Mouse (Mus musculus): ENCODE results near the gene Vwa8.
"Not testable (repeated sequence)": the region's sequence is repeated elsewhere in the genome, so short reads cannot be mapped to it uniquely, and the experiment has no call there.

Gene Vwa8

GRCm38 (mm10) chr14:78881563-78881962, 32.7 kb downstream of the Vwa8 start:
- DNase-seq (ENCODE audit: low read depth, low spot score), result no peak

GRCm38 (mm10) chr14:78885915-78886534, 37.2 kb downstream of the Vwa8 start:
- no peak for DNase-seq (ENCODE audit: low read depth, low spot score)

GRCm38 (mm10) chr14:78886566-78887234, 37.8 kb downstream of the Vwa8 start:
- DNase-seq (ENCODE audit: low read depth, low spot score), result no peak

- not testable (repeated sequence) for DNase-seq (ENCODE audit: low read depth, low spot score)
Measured at GRCm38 (mm10) chr14:78887494-78887893, 38.6 kb downstream of the Vwa8 start.

GRCm38 (mm10) chr14:78895496-78895895, 46.6 kb downstream of the Vwa8 start:
- no peak for DNase-seq (ENCODE audit: low read depth, low spot score)

GRCm38 (mm10) chr14:78896252-78896651, 47.4 kb downstream of the Vwa8 start:
- no peak for DNase-seq (ENCODE audit: low read depth, low spot score)

GRCm38 (mm10) chr14:78900770-78901169, 51.9 kb downstream of the Vwa8 start:
- DNase-seq (ENCODE audit: low read depth, low spot score), result no peak

GRCm38 (mm10) chr14:78908205-78908863, 59.5 kb downstream of the Vwa8 start:
- DNase-seq (ENCODE audit: low read depth, low spot score), result no peak

- DNase-seq (ENCODE audit: low read depth, low spot score), result no peak
Measured at GRCm38 (mm10) chr14:78912076-78912475, 63.2 kb downstream of the Vwa8 start.

- no peak for DNase-seq (ENCODE audit: low read depth, low spot score)
Measured at GRCm38 (mm10) chr14:78914180-78914579, 65.3 kb downstream of the Vwa8 start.

GRCm38 (mm10) chr14:78916691-78917090, 67.8 kb downstream of the Vwa8 start:
- no peak for DNase-seq (ENCODE audit: low read depth, low spot score)

- DNase-seq (ENCODE audit: low read depth, low spot score), result no peak
Measured at GRCm38 (mm10) chr14:78921219-78921618, 72.4 kb downstream of the Vwa8 start.

GRCm38 (mm10) chr14:78923631-78924030, 74.8 kb downstream of the Vwa8 start:
- no peak for DNase-seq (ENCODE audit: low read depth, low spot score)

GRCm38 (mm10) chr14:78924755-78925537, 76.1 kb downstream of the Vwa8 start:
- DNase-seq (ENCODE audit: low read depth, low spot score), result no peak

- no peak for DNase-seq (ENCODE audit: low read depth, low spot score)
Measured at GRCm38 (mm10) chr14:78932094-78932493, 83.2 kb downstream of the Vwa8 start.

GRCm38 (mm10) chr14:78933399-78933798, 84.5 kb downstream of the Vwa8 start:
- DNase-seq (ENCODE audit: low read depth, low spot score), result no peak

- no peak for DNase-seq (ENCODE audit: low read depth, low spot score)
Measured at GRCm38 (mm10) chr14:78934596-78934995, 85.7 kb downstream of the Vwa8 start.

GRCm38 (mm10) chr14:78935796-78936195, 86.9 kb downstream of the Vwa8 start:
- no peak for DNase-seq (ENCODE audit: low read depth, low spot score)

GRCm38 (mm10) chr14:78941741-78942475, 93.1 kb downstream of the Vwa8 start:
- DNase-seq (ENCODE audit: low read depth, low spot score), result no peak

GRCm38 (mm10) chr14:78955745-78956144, 106.9 kb downstream of the Vwa8 start:
- DNase-seq (ENCODE audit: low read depth, low spot score), result no peak

GRCm38 (mm10) chr14:78970621-78971020, 121.8 kb downstream of the Vwa8 start:
- DNase-seq (ENCODE audit: low read depth, low spot score), result no peak
